Mouse (Mus musculus): ENCODE measurements around the gene Rab11fip4. TPM values are rescaled to one million over a fixed set of nuclear protein-coding genes. Genes with fewer than 3 reads are reported as not detected.

The Rab11fip4 gene
- polyA plus RNA-seq, 1 experiment: 12.2 TPM

GRCm38 (mm10) chr11:79640940-79641733 is 50.1 kb downstream of the Rab11fip4 start:
- peak overlapping the region; percentile 90 for H3K27ac ChIP-seq (ENCODE audit: insufficient read depth, low read length)
- DNase-seq (ENCODE audit: low read depth in 1 of 2, low spot score in 2 of 2): peak; percentile 18 to 25
- no peaks in the 10 kb centered on the region for H3K36me3 ChIP-seq (ENCODE audit: control insufficient read depth, insufficient read depth, low read length)
- no peaks in the 10 kb centered on the region for H3K27me3 ChIP-seq (ENCODE audit: control insufficient read depth, insufficient read depth, low read length)
- no peak overlapping the region for H3K4me3 ChIP-seq (ENCODE audit: extremely low read depth, insufficient read depth, insufficient read length)
- 14% methylated on average over 8 of the region's 8 CpGs for WGBS
- TF ChIP-seq POLR2A (IDR thresholded peaks at IDR 0.05; ENCODE audit: low read depth, low read length): no peak
- TF ChIP-seq CTCF (IDR thresholded peaks at IDR 0.05; ENCODE audit: extremely low read depth, insufficient read depth, insufficient read length, insufficient replicate concordance): no peak
- peaks cover 15% of the 10 kb centered on the region; the same call in 1 of the 2 replicates for H3K4me1 ChIP-seq (ENCODE audit: control insufficient read depth, insufficient read depth, insufficient read length)

DNA sequence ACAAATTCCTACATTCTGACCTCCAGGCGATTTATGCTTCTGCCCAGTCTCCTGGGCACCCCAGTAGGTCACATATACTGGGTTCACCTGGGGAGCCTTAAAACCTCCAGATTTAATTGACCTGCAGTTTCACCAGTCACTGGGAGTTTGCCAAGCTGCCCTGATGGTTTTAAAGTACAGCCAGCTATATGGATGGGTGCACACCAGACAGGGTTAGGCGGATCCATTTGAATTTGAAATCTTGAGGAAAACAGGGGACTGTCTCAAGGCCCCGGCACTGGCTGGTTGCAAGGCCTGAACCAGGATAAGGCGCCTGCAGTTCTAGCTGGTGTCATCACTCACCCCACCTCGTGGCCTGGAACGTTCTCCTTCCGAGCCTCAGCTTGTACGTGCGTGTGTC is 52.7 kb downstream of the Rab11fip4 start:
- WGBS: 94% methylated on average over 9 of the region's 9 CpGs
- peaks cover 15% of the 10 kb centered on the region; the same call in 1 of the 2 replicates for H3K4me1 ChIP-seq (ENCODE audit: control insufficient read depth, insufficient read depth, insufficient read length)
- no peak overlapping the region for H3K27ac ChIP-seq (ENCODE audit: insufficient read depth, low read length)
- no peaks in the 10 kb centered on the region for H3K27me3 ChIP-seq (ENCODE audit: control insufficient read depth, insufficient read depth, low read length)
- no peak overlapping the region for H3K4me3 ChIP-seq (ENCODE audit: extremely low read depth, insufficient read depth, insufficient read length)
- TF ChIP-seq CTCF (IDR thresholded peaks at IDR 0.05; ENCODE audit: extremely low read depth, insufficient read depth, insufficient read length, insufficient replicate concordance): no peak
- no peak for TF ChIP-seq POLR2A (IDR thresholded peaks at IDR 0.05; ENCODE audit: low read depth, low read length)
- DNase-seq (ENCODE audit: low read depth in 1 of 2, low spot score in 2 of 2): no peak
- H3K36me3 ChIP-seq (ENCODE audit: control insufficient read depth, insufficient read depth, low read length): no peaks in the 10 kb centered on the region

- Histone ChIP-seq H3K4me1 (ENCODE audit: control insufficient read depth, insufficient read depth, insufficient read length) (peaks cover 15% of the 10 kb centered on the region; the same call in 1 of the 2 replicates), H3K27me3 (ENCODE audit: control insufficient read depth, insufficient read depth, low read length) (no peaks in the 10 kb centered on the region), H3K4me3 (ENCODE audit: extremely low read depth, insufficient read depth, insufficient read length) (no peak overlapping the region), H3K36me3 (ENCODE audit: control insufficient read depth, insufficient read depth, low read length) (no peaks in the 10 kb centered on the region), H3K27ac (ENCODE audit: insufficient read depth, low read length) (no peak overlapping the region)
- TF ChIP-seq POLR2A (IDR thresholded peaks at IDR 0.05; ENCODE audit: low read depth, low read length): no peak
- TF ChIP-seq CTCF (IDR thresholded peaks at IDR 0.05; ENCODE audit: extremely low read depth, insufficient read depth, insufficient read length, insufficient replicate concordance): no peak
- WGBS: 65% methylated on average over 8 of the region's 8 CpGs
- no peak for DNase-seq (ENCODE audit: low read depth in 1 of 2, low spot score in 2 of 2)
Measured at GRCm38 (mm10) chr11:79644717-79645191, 53.7 kb downstream of the Rab11fip4 start.

DNA sequence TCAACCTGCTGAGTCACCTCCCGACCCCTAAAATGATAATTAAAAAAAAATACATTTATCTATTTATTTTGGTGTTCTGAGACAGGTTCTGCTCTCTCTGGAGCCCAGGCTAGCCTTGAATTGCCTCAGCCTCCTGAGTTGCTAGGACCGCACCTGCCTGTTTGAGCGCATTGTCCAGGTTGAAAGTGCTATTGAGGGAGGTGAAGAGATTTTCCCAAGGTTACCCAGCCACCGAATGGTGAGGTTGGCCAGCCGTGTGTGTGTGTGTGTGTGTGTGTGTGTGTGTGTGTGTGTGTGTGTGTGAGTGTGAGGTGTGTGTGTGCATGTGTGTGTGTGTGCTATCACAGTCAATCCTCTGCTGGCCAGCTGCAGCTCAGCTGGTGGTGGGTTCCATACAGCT is 55.0 kb downstream of the Rab11fip4 start:
- H3K4me1 ChIP-seq (ENCODE audit: control insufficient read depth, insufficient read depth, insufficient read length): peaks cover 13% of the 10 kb centered on the region; the same call in 1 of the 2 replicates
- H3K36me3 ChIP-seq (ENCODE audit: control insufficient read depth, insufficient read depth, low read length): no peaks in the 10 kb centered on the region
- H3K27me3 ChIP-seq (ENCODE audit: control insufficient read depth, insufficient read depth, low read length): no peaks in the 10 kb centered on the region
- no peak overlapping the region for H3K4me3 ChIP-seq (ENCODE audit: extremely low read depth, insufficient read depth, insufficient read length)
- 87% methylated on average over 5 of the region's 5 CpGs for WGBS
- no peak for TF ChIP-seq POLR2A (IDR thresholded peaks at IDR 0.05; ENCODE audit: low read depth, low read length)
- TF ChIP-seq CTCF (IDR thresholded peaks at IDR 0.05; ENCODE audit: extremely low read depth, insufficient read depth, insufficient read length, insufficient replicate concordance): no peak
- H3K27ac ChIP-seq (ENCODE audit: insufficient read depth, low read length): no peak overlapping the region
- DNase-seq (ENCODE audit: low read depth in 1 of 2, low spot score in 2 of 2): no peak

- TF ChIP-seq CTCF (IDR thresholded peaks at IDR 0.05; ENCODE audit: extremely low read depth, insufficient read depth, insufficient read length, insufficient replicate concordance) (no peak), POLR2A (IDR thresholded peaks at IDR 0.05; ENCODE audit: low read depth, low read length) (no peak)
- Histone ChIP-seq H3K4me1 (ENCODE audit: control insufficient read depth, insufficient read depth, insufficient read length) (peaks cover 10% of the 10 kb centered on the region; the same call in 1 of the 2 replicates), H3K27ac (ENCODE audit: insufficient read depth, low read length) (no peak overlapping the region), H3K27me3 (ENCODE audit: control insufficient read depth, insufficient read depth, low read length) (no peaks in the 10 kb centered on the region), H3K4me3 (ENCODE audit: extremely low read depth, insufficient read depth, insufficient read length) (no peak overlapping the region), H3K36me3 (ENCODE audit: control insufficient read depth, insufficient read depth, low read length) (no peaks in the 10 kb centered on the region)
- WGBS: 77% methylated on average over 12 of the region's 12 CpGs
- no peak for DNase-seq (ENCODE audit: low read depth in 1 of 2, low spot score in 2 of 2)
Measured at GRCm38 (mm10) chr11:79646467-79647070, 55.6 kb downstream of the Rab11fip4 start.

DNA sequence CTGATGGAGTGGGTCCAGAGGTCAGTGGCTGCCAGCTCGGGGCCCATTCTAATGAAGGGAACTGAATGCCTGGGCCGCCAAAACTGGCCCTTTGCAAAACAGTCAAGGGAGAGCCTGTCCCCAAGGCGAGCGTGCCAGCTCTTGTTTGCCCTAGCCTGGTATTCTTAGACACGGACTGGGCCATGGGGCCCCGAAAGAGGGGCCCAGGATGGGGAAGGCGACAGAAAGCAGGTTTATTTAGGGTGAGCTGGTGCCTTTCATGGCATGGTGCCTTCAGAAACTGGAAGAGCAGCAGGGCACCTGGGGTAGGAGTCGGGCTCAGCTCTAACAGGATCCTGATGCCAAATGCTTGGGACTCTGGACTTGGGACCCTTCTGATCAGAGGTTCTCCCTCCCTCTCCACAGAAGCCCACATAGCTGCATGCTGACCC is 56.1 kb downstream of the Rab11fip4 start:
- no peak for DNase-seq (ENCODE audit: low read depth in 1 of 2, low spot score in 2 of 2)
- H3K27ac ChIP-seq (ENCODE audit: insufficient read depth, low read length): no peak overlapping the region
- H3K4me3 ChIP-seq (ENCODE audit: extremely low read depth, insufficient read depth, insufficient read length): no peak overlapping the region
- no peaks in the 10 kb centered on the region for H3K27me3 ChIP-seq (ENCODE audit: control insufficient read depth, insufficient read depth, low read length)
- 69% methylated on average over 8 of the region's 8 CpGs for WGBS
- peaks cover 4% of the 10 kb centered on the region; the same call in 1 of the 2 replicates for H3K4me1 ChIP-seq (ENCODE audit: control insufficient read depth, insufficient read depth, insufficient read length)
- TF ChIP-seq CTCF (IDR thresholded peaks at IDR 0.05; ENCODE audit: extremely low read depth, insufficient read depth, insufficient read length, insufficient replicate concordance): no peak
- no peaks in the 10 kb centered on the region for H3K36me3 ChIP-seq (ENCODE audit: control insufficient read depth, insufficient read depth, low read length)
